9 mouse cellular contexts compared by ENCODE assay signal in genomic region chr7:120823248-120823647, GRCm38 (mm10). TPM values are rescaled to one million over a fixed set of nuclear protein-coding genes. Genes with fewer than 3 reads are reported as not detected.
DNase-seq lines count a peak whose midpoint lies in the region; ATAC-seq and TF ChIP-seq lines count a peak whose summit lies in the region.
"Had no signal": no experiment of that assay in that cellular context is flagged by ENCODE, and none has a peak within 500 bp of the region (broad histone marks: within the 10 kb centered on the region; RNA-seq: fewer than 3 reads in every experiment).

No protein-coding gene starts in this region.

- WGBS in heart, embryonic 11.5 days (ENCODE audit: insufficient replicate concordance) = 26% methylated on average over 5 of the region's 5 CpGs
- 21% methylated on average over 5 of the region's 5 CpGs for WGBS in hindbrain, embryonic 14.5 days
- WGBS in midbrain, embryonic 10.5 days = 29% methylated on average over 5 of the region's 5 CpGs

- peak; percentile 85 for TF ChIP-seq CTCF in embryonic fibroblast, embryonic 13.5 days (IDR thresholded peaks at IDR 0.05; ENCODE audit: borderline replicate concordance, insufficient read depth, low read length)

- H3K36me3 ChIP-seq in heart, embryonic 11.5 days (ENCODE audit: control insufficient read depth, insufficient read depth, low read length) = no peaks in the 10 kb centered on the region
- no peaks in the 10 kb centered on the region for H3K36me3 ChIP-seq in hindbrain, embryonic 14.5 days (replicated peaks; ENCODE audit: control insufficient read depth, insufficient read depth)
- H3K36me3 ChIP-seq in midbrain, embryonic 10.5 days = no peaks in the 10 kb centered on the region
- H3K36me3 ChIP-seq: limb, embryonic 15.5 days had no signal

- DNase-seq in heart, adult 18-20 months = peak; percentile 55 to 84
- DNase-seq in adrenal gland, postnatal 36 days = peak; percentile 68 to 84
- peak; percentile 81 for DNase-seq in hindbrain, embryonic 14.5 days (ENCODE audit: low spot score)
- DNase-seq in left cerebral cortex, postnatal 14 days (ENCODE audit: low spot score in 2 of 2) = peak; percentile 74 to 78
- peak; percentile 58 for DNase-seq in midbrain, embryonic 10.5 days (ENCODE audit: low spot score)
- DNase-seq in right cerebral cortex, postnatal 10 days (ENCODE audit: low spot score in 2 of 2) = peak; percentile 70 to 81

- no peaks in the 10 kb centered on the region for H3K9me3 ChIP-seq in heart, embryonic 11.5 days (replicated peaks; ENCODE audit: control insufficient read depth, low read length)
- no peaks in the 10 kb centered on the region for H3K9me3 ChIP-seq in hindbrain, embryonic 14.5 days (ENCODE audit: control insufficient read depth, low read length)
- no peaks in the 10 kb centered on the region for H3K9me3 ChIP-seq in midbrain, embryonic 10.5 days (replicated peaks)
- H3K9me3 ChIP-seq: limb, embryonic 15.5 days had no signal

- intact Hi-C loops in left cerebral cortex, postnatal 14 days (cut with DNase I) = loop anchor here (1.0 to 5.0 kb wide), 2 partner anchors 76 to 153 kb away; partner anchors contain the start of gene Pdzd9

- no peak overlapping the region for H3K4me3 ChIP-seq in heart, embryonic 11.5 days (ENCODE audit: low read depth, low read length)
- no peak overlapping the region for H3K4me3 ChIP-seq in embryonic fibroblast, embryonic 13.5 days (ENCODE audit: insufficient read depth, low read length)
- no peak overlapping the region for H3K4me3 ChIP-seq in hindbrain, embryonic 14.5 days (replicated peaks; ENCODE audit: low read length)
- H3K4me3 ChIP-seq in midbrain, embryonic 10.5 days = no peak overlapping the region
- H3K4me3 ChIP-seq: limb, embryonic 15.5 days had no signal

- H3K4me1 ChIP-seq in heart, embryonic 11.5 days (ENCODE audit: control insufficient read depth, insufficient read depth, low read length) = no peaks in the 10 kb centered on the region
- H3K4me1 ChIP-seq in embryonic fibroblast, embryonic 13.5 days (ENCODE audit: control insufficient read depth, insufficient read depth, low read length) = no peaks in the 10 kb centered on the region
- H3K4me1 ChIP-seq in hindbrain, embryonic 14.5 days (replicated peaks; ENCODE audit: control insufficient read depth, insufficient read depth, low read length) = no peaks in the 10 kb centered on the region
- H3K4me1 ChIP-seq in midbrain, embryonic 10.5 days = no peaks in the 10 kb centered on the region
- H3K4me1 ChIP-seq: limb, embryonic 15.5 days had no signal

- 0 out of 2 replicates have a peak, but pooled peaks cover 2% of the 10 kb centered on the region for H3K27me3 ChIP-seq in heart, embryonic 11.5 days (ENCODE audit: control insufficient read depth, insufficient read depth, low read length)
- no peaks in the 10 kb centered on the region for H3K27me3 ChIP-seq in hindbrain, embryonic 14.5 days (ENCODE audit: control insufficient read depth, insufficient read depth, low read length)
- H3K27me3 ChIP-seq in midbrain, embryonic 10.5 days (ENCODE audit: low read depth, poor library complexity, severe bottlenecking) = peaks cover 12% of the 10 kb centered on the region; the same call in 1 of the 2 replicates
- H3K27me3 ChIP-seq: limb, embryonic 15.5 days had no signal

- H3K27ac ChIP-seq in heart, embryonic 11.5 days (ENCODE audit: low read depth, low read length) = no peak overlapping the region
- no peak overlapping the region for H3K27ac ChIP-seq in embryonic fibroblast, embryonic 13.5 days (ENCODE audit: insufficient read depth, low read length)
- no peak overlapping the region for H3K27ac ChIP-seq in hindbrain, embryonic 14.5 days
- H3K27ac ChIP-seq in midbrain, embryonic 10.5 days (replicated peaks) = no peak overlapping the region
- H3K27ac ChIP-seq: limb, embryonic 15.5 days had no signal

- H3K9ac ChIP-seq in heart, embryonic 11.5 days (ENCODE audit: low read depth, low read length) = no peak overlapping the region
- no peak overlapping the region for H3K9ac ChIP-seq in hindbrain, embryonic 14.5 days
- H3K9ac ChIP-seq: limb, embryonic 15.5 days had no signal

- no peak for TF ChIP-seq POLR2A in embryonic fibroblast, embryonic 13.5 days (IDR thresholded peaks at IDR 0.05; ENCODE audit: low read depth, low read length)

- ATAC-seq in heart, embryonic 11.5 days (replicated peaks; ENCODE audit: insufficient number of reproducible peaks, low FRiP score, low TSS enrichment) = no peak
- ATAC-seq in hindbrain, embryonic 14.5 days (ENCODE audit: low FRiP score) = peak; percentile 62; the same call in 1 of the 2 replicates

- H3K4me2 ChIP-seq in heart, embryonic 11.5 days = no peak overlapping the region
- no peak overlapping the region for H3K4me2 ChIP-seq in hindbrain, embryonic 14.5 days (replicated peaks)
- H3K4me2 ChIP-seq: limb, embryonic 15.5 days had no signal

RNA-seq across cellular contexts. Expression of gene Gm5737, which starts 11.1 kb away (rescaled TPM):
- total RNA-seq in heart, adult 18-20 months (2021) = under 1 TPM; 0.20 to 0.31 TPM
- not detected in 2 replicates for polyA plus RNA-seq in heart, embryonic 11.5 days (2014; fragmentation: Nextera tagmentation; extraction: Ambion mirVana)
- total RNA-seq in adrenal gland, postnatal 36 days (2021) = not detected
- polyA plus RNA-seq in embryonic fibroblast, embryonic 13.5 days (2011; ENCODE audit: insufficient read length, low read depth, missing spikeins) = not detected in 2 replicates
- polyA plus RNA-seq in hindbrain, embryonic 14.5 days (2014; fragmentation: Nextera tagmentation; extraction: Ambion mirVana) = not detected in 2 replicates
- under 1 TPM in 1 of 2 experiments, not detected in 1; 0.25 TPM for total RNA-seq in left cerebral cortex, postnatal 14 days (2021)
- polyA plus RNA-seq in midbrain, embryonic 10.5 days (2016; fragmentation: Nextera tagmentation; extraction: Ambion mirVana) = not detected in 2 replicates
- polyA plus RNA-seq: limb, embryonic 15.5 days had no signal

RNA-seq across cellular contexts. Expression of gene Eef2k, which starts 19.4 kb away (rescaled TPM):
- 10 to 100 TPM; 23.0 to 23.5 TPM for total RNA-seq in heart, adult 18-20 months (2021)
- 5.0 and 7.9 TPM in 2 replicates for polyA plus RNA-seq in heart, embryonic 11.5 days (2014; fragmentation: Nextera tagmentation; extraction: Ambion mirVana)
- total RNA-seq in adrenal gland, postnatal 36 days (2021) = 10 to 100 TPM; 25.6 to 51.8 TPM
- polyA plus RNA-seq in embryonic fibroblast, embryonic 13.5 days (2011; ENCODE audit: insufficient read length, low read depth, missing spikeins) = 42.0 and 47.7 TPM in 2 replicates
- polyA plus RNA-seq in hindbrain, embryonic 14.5 days (2014; fragmentation: Nextera tagmentation; extraction: Ambion mirVana) = 15.0 and 15.9 TPM in 2 replicates
- 10 to 100 TPM; 31.6 to 42.9 TPM for total RNA-seq in left cerebral cortex, postnatal 14 days (2021)
- polyA plus RNA-seq in midbrain, embryonic 10.5 days (2016; fragmentation: Nextera tagmentation; extraction: Ambion mirVana) = 24.0 and 26.1 TPM in 2 replicates
